Mouse (Mus musculus): ENCODE results near the gene Sun1. TPM values are rescaled to one million over a fixed set of nuclear protein-coding genes. Genes with fewer than 3 reads are reported as not detected.

Sun1 gene
- polyA plus RNA-seq, 1 experiment: 65.5 TPM

DNA sequence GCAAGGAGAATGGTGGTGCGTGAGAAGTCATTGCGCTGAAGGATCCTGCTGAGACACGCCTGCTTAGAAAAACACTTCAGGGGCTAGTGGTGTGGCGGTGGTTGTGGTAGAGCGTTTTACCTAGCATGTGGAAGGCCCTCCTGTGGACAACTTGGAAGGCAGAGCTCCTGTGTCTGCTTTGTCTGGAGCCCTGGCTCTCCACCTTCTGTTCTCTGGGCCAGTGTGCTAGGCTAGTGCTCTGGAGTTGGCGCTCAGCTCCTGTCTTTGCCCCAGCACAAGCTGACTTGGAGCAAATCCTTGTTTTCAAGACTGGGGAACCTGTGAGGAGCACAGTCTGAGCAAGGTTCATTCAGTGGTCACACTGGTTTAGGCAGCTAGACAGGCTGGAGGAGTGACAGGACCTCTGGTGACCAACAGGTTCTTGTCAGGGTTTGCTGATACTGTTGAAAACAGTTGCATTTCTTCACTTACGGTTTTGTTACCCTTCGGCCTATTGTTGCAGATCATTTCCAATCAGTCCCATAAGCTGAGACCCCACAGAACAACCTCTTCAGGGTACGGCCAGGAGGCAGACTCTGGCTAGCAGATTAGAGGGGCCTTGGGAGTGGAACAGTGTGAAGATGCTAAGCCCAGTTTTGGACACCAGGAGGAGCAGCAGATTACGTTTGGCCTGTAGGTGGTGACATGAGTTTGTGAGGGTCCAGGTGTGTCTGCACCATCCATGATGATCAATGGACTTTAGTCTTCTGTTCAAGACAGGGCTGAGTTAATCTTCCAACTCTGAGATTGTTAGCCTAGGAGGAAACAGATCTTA is 8.6 kb downstream of the Sun1 start:
- TF ChIP-seq USF1 (IDR thresholded peaks at IDR 0.05; ENCODE audit: low read depth) (no peak), CEBPB (IDR thresholded peaks at IDR 0.05; ENCODE audit: insufficient read depth, poor library complexity, severe bottlenecking) (no peak), POLR2A (IDR thresholded peaks at IDR 0.05; ENCODE audit: insufficient read length, low read depth) (no peak), MYOD1 (IDR thresholded peaks at IDR 0.05; ENCODE audit: control insufficient read depth in 1 of 3, insufficient read length in 2 of 3, low read depth in 2 of 3) (no peak), TCF12 (IDR thresholded peaks at IDR 0.05; ENCODE audit: insufficient read depth, poor library complexity, severe bottlenecking) (no peak), MYOG (IDR thresholded peaks at IDR 0.05; ENCODE audit: control insufficient read depth in 1 of 3, insufficient read depth in 1 of 3, insufficient read length in 2 of 3, low read depth in 2 of 3) (no peak), MAX (IDR thresholded peaks at IDR 0.05; ENCODE audit: low read depth) (no peak), E2F4 (IDR thresholded peaks at IDR 0.05; ENCODE audit: insufficient read depth) (no peak), POLR2AphosphoS2 (IDR thresholded peaks at IDR 0.05; ENCODE audit: insufficient read length, low read depth) (no peak), REST (IDR thresholded peaks at IDR 0.05; ENCODE audit: insufficient read depth, insufficient read length) (no peak), SRF (IDR thresholded peaks at IDR 0.05; ENCODE audit: control insufficient read depth, insufficient read length, low read depth) (no peak), TCF3 (IDR thresholded peaks at IDR 0.05; ENCODE audit: insufficient read length, low read depth) (no peak)
- Histone ChIP-seq H3ac (ENCODE audit: control insufficient read depth, insufficient read length) (no peak overlapping the region), H3K27me3 (ENCODE audit: control insufficient read depth, insufficient read depth, insufficient read length) (no peaks in the 10 kb centered on the region), H3K79me2 (ENCODE audit: control insufficient read depth, insufficient read depth) (peaks cover 92% of the 10 kb centered on the region), H3K4me2 (ENCODE audit: low read depth) (peak overlapping the region; percentile 44), H3K4me3 (no peak overlapping the region), H3K36me3 (ENCODE audit: control insufficient read depth, insufficient read depth) (peaks cover 16% of the 10 kb centered on the region)

DNA sequence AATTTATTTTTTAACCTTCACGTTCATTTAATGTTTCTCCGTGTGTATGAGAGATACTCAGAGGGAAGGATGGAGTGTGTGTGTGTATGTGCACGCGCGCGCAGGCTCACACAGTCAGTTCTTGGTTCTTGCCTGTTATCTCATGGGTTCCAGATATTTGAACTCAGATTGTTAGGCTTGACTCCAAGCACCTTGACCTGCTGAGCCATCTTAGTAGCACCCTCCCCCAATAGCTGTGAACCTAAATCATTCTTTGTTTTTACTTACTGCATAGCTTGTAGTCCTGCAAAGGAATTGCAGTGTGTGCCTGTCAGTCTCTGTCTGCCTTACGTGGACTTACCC is 9.2 kb downstream of the Sun1 start:
- peaks cover 92% of the 10 kb centered on the region for H3K79me2 ChIP-seq (ENCODE audit: control insufficient read depth, insufficient read depth)
- no peak overlapping the region for H3K4me2 ChIP-seq (ENCODE audit: low read depth)
- peaks cover 16% of the 10 kb centered on the region for H3K36me3 ChIP-seq (ENCODE audit: control insufficient read depth, insufficient read depth)
- no peaks in the 10 kb centered on the region for H3K27me3 ChIP-seq (ENCODE audit: control insufficient read depth, insufficient read depth, insufficient read length)
- no peak overlapping the region for H3K4me3 ChIP-seq
- no peak overlapping the region for H3ac ChIP-seq (ENCODE audit: control insufficient read depth, insufficient read length)
- TF ChIP-seq TCF3 (IDR thresholded peaks at IDR 0.05; ENCODE audit: insufficient read length, low read depth) (no peak), MYOG (IDR thresholded peaks at IDR 0.05; ENCODE audit: control insufficient read depth in 1 of 3, insufficient read depth in 1 of 3, insufficient read length in 2 of 3, low read depth in 2 of 3) (no peak), CEBPB (IDR thresholded peaks at IDR 0.05; ENCODE audit: insufficient read depth, poor library complexity, severe bottlenecking) (no peak), MYOD1 (IDR thresholded peaks at IDR 0.05; ENCODE audit: control insufficient read depth in 1 of 3, insufficient read length in 2 of 3, low read depth in 2 of 3) (no peak), REST (IDR thresholded peaks at IDR 0.05; ENCODE audit: insufficient read depth, insufficient read length) (no peak)

DNA sequence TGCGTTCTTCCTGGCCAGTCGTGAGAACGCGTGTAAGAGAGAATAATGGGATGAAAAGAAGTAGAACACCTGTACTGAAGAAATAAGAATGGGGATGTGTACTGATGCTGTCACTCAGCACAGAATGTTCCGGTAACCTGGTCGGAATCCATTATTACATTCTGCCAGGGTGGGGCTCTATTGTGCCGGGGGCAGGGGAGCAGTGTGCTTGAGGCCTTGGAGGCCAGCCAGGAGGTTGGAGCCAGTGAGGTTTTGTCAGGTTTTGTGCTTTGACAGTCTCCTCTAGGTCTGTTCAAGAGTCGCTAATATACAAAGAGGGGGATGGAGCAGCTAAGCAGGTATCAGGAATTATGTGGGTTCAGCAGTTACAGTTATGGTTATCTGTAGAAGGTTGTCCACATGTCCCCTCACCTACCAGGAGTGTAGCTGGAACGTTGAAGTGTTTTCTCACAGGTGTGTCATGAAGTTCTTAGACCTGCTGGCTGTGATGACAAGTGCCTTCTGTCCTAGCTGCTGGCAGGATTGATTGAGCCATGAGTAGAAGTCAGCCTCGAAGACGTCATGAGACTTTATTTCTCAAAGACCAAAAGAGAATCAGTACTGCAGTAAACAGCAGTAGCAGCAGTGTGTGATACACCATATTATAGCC is 11.4 kb downstream of the Sun1 start:
- Histone ChIP-seq H3K36me3 (ENCODE audit: control insufficient read depth, insufficient read depth) (peaks cover 16% of the 10 kb centered on the region), H3K27me3 (ENCODE audit: control insufficient read depth, insufficient read depth, insufficient read length) (no peaks in the 10 kb centered on the region)

DNA sequence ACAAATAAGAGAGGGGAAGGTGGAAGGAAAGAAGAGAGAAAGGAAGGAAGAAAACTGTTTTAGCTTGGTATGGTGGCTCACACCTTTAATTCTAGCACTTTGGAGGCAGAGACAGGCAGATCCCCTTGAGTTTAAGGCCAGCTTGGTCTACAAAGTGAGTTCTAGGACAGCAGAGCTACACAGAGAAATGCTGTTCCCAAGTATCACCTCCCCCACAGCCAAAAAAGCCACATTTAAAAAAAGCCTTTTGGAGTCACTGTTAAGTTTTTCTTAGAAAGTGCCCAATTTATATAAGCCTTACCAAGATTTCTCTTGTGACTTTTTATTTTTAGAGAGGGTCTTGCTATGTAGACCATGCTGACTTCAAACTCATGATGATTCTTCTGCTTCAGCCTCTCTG is 13.9 kb downstream of the Sun1 start:
- Histone ChIP-seq H3K36me3 (ENCODE audit: control insufficient read depth, insufficient read depth) (peaks cover 16% of the 10 kb centered on the region), H3ac (ENCODE audit: control insufficient read depth, insufficient read length) (no peak overlapping the region), H3K4me3 (no peak overlapping the region), H3K4me2 (ENCODE audit: low read depth) (no peak overlapping the region), H3K79me2 (ENCODE audit: control insufficient read depth, insufficient read depth) (peaks cover 55% of the 10 kb centered on the region), H3K27me3 (ENCODE audit: control insufficient read depth, insufficient read depth, insufficient read length) (no peaks in the 10 kb centered on the region)
- no peak for TF ChIP-seq TCF3 (IDR thresholded peaks at IDR 0.05; ENCODE audit: insufficient read length, low read depth)

More for the DNA sequence above, 11.4 kb downstream of the Sun1 start:
- TF ChIP-seq USF1 (IDR thresholded peaks at IDR 0.05; ENCODE audit: low read depth): no peak
- TF ChIP-seq POLR2A (IDR thresholded peaks at IDR 0.05; ENCODE audit: insufficient read length, low read depth): no peak
- TF ChIP-seq SRF (IDR thresholded peaks at IDR 0.05; ENCODE audit: control insufficient read depth, insufficient read length, low read depth): no peak
- no peak for TF ChIP-seq CEBPB (IDR thresholded peaks at IDR 0.05; ENCODE audit: insufficient read depth, poor library complexity, severe bottlenecking)
- no peak for TF ChIP-seq REST (IDR thresholded peaks at IDR 0.05; ENCODE audit: insufficient read depth, insufficient read length)
- TF ChIP-seq TCF12 (IDR thresholded peaks at IDR 0.05; ENCODE audit: insufficient read depth, poor library complexity, severe bottlenecking): no peak
- TF ChIP-seq TCF3 (IDR thresholded peaks at IDR 0.05; ENCODE audit: insufficient read length, low read depth): no peak
- no peak for TF ChIP-seq MYOD1 (IDR thresholded peaks at IDR 0.05; ENCODE audit: control insufficient read depth in 1 of 3, insufficient read length in 2 of 3, low read depth in 2 of 3)
- no peak for TF ChIP-seq E2F4 (IDR thresholded peaks at IDR 0.05; ENCODE audit: insufficient read depth)
- TF ChIP-seq POLR2AphosphoS2 (IDR thresholded peaks at IDR 0.05; ENCODE audit: insufficient read length, low read depth): no peak
- no peak for TF ChIP-seq MAX (IDR thresholded peaks at IDR 0.05; ENCODE audit: low read depth)
- no peak for TF ChIP-seq MYOG (IDR thresholded peaks at IDR 0.05; ENCODE audit: control insufficient read depth in 1 of 3, insufficient read depth in 1 of 3, insufficient read length in 2 of 3, low read depth in 2 of 3)
- Histone ChIP-seq H3K79me2 (ENCODE audit: control insufficient read depth, insufficient read depth) (peaks cover 73% of the 10 kb centered on the region), H3K4me2 (ENCODE audit: low read depth) (no peak overlapping the region), H3K4me3 (no peak overlapping the region), H3ac (ENCODE audit: control insufficient read depth, insufficient read length) (no peak overlapping the region)

DNA sequence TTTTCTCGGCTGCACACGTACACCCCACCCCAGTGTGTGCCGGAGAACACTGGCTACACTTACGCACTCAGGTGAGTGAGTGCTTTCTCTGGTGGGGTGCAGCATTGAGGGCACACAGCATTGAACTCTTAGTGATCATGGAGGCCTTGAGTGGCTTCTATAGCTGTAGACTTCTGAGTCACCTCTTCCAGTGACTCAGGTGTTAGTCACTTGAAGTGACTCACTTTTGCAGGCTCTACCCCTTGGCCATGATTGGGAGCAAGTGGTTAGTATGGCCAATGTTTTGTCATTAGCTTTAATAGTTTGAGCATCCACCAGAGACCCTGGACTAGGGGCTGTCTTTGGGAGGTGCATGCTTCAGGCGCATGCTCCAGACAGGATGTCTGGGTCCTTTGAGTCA is 14.7 kb downstream of the Sun1 start:
- Histone ChIP-seq H3K27me3 (ENCODE audit: control insufficient read depth, insufficient read depth, insufficient read length) (no peaks in the 10 kb centered on the region), H3K4me2 (ENCODE audit: low read depth) (peak overlapping the region; percentile 36), H3K36me3 (ENCODE audit: control insufficient read depth, insufficient read depth) (peaks cover 9% of the 10 kb centered on the region), H3K4me3 (no peak overlapping the region), H3K79me2 (ENCODE audit: control insufficient read depth, insufficient read depth) (peaks cover 46% of the 10 kb centered on the region), H3ac (ENCODE audit: control insufficient read depth, insufficient read length) (no peak overlapping the region)
- TF ChIP-seq E2F4 (IDR thresholded peaks at IDR 0.05; ENCODE audit: insufficient read depth) (no peak), TCF12 (IDR thresholded peaks at IDR 0.05; ENCODE audit: insufficient read depth, poor library complexity, severe bottlenecking) (no peak), MYOD1 (IDR thresholded peaks at IDR 0.05; ENCODE audit: control insufficient read depth in 1 of 3, insufficient read length in 2 of 3, low read depth in 2 of 3) (peak in 1 of 3 experiments; percentile 1), POLR2A (IDR thresholded peaks at IDR 0.05; ENCODE audit: insufficient read length, low read depth) (no peak), TCF3 (IDR thresholded peaks at IDR 0.05; ENCODE audit: insufficient read length, low read depth) (no peak)

All from myocyte (in vitro differentiated cells).